Mouse (Mus musculus) cerebellum, adult 11-12 months (tissue): ENCODE results near the gene Abcd1.
"Not testable (repeated sequence)": the region's sequence is repeated elsewhere in the genome, so short reads cannot be mapped to it uniquely, and the experiment has no call there.

ENCODE experiments used
- DNase-seq: peaks from one replicate; pipeline ENCODE4 v3.0.0; 2022

Gene Abcd1

DNA sequence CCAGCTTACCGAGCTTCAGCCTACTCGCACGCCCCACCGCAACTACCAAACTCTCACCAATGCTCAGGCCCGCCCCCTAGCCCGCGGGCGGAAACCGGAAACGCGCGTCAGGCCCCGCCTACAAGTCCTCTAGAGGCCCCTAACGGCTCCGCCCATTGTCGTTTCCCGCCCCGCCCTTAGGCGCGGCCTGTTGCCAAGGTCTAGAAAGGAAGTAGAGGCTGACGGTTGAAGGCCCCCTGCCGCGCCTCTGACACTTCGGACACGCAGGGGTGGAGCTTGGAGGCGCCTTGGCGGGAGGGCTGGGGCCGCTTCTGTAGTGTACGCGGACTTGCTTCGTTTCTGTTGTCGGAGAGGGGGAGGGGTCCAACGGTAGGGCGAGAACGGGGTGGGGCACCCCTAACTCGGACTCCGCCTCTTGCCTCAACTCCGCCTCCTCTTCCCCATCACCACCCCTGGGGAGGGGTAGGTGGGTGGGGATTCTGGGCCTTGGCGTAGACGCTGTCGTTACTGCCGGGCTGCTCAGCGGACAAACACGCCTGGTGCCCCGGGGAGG, at the start of gene Abcd1, which contains the start of gene Bcap31:
Gene Abcd1, plus strand, starts transcription at position 489 of the 553 bp plus-strand sequence.
Gene Bcap31, minus strand, starts transcription at position 67 of the 553 bp plus-strand sequence.
- peak; percentile 91 for DNase-seq

DNA sequence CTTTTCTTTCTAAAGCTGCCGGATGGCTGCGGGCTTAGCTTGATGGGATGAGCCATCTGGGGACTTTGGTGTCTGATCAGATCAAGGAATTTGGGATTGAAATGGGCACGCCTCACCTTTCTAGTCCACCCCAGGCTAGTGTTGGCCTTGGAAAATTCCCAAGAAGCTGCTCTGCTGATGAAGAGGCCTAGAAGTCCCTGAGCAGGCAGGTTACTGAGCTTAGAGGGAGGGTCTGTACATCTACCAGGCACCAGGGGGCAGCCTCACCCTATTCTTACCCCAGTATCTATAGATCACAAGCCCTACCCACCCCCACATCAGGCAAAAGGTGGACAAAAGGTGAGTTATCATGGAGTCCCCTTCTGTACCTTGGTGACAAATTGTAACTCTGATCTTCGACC, 44.4 kb upstream of the Abcd1 start:
- peak; percentile 78 for DNase-seq

DNA sequence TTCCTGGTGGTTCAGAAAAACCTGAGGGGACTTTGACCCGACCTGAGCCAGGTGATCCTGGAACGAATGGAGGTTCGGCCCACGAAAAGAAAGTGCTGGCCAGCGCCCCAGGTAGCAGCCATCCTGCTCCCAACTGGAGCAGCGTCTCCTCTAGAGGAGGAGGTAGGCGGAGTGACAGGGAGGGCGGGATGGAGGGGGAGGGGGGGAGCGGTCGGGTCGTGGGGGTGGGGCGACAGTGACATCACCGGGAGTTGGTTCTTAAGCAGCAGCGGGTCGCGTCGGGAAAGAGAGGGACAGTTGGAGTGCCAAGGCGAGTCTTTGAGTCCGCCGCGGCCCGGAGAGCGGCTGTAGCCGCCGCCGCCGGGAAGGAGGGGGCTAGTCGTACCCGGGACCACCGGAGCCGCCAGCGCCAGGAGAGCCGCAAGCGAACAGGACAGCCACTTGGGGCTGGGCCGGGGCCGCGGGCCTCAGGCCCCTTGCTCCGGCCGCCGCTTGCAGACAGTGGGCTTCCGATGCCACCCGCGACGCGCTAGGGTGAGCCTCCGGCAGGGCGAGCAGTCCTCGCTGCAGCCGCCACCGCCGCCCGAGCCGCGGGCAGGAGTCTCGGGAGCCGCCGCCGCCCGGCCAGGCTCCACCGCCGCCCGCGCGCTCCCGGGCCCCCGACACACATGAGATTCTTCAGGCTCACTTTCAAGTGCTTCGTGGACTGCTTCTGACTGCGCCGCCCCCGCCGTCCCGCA, 43.3 kb upstream of the Abcd1 start, which contains the start of gene Slc6a8:
Gene Slc6a8, plus strand, starts transcription at position 272 of the 740 bp plus-strand sequence.
- peak; percentile 69 for DNase-seq

DNA sequence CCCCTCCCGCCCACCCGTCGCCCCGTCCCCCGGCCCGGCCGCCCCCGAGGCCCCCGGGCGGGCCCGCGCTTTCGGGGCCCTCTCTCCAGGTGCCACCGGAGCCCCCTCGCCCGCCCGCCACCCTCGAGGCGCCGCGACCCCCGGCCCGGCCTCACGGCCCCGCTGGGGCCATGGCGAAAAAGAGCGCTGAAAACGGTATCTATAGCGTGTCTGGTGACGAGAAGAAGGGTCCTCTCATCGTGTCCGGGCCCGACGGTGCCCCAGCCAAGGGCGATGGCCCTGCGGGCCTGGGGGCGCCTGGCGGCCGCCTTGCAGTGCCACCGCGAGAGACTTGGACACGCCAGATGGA, 42.8 kb upstream of the Abcd1 start:
- no peak for DNase-seq

DNA sequence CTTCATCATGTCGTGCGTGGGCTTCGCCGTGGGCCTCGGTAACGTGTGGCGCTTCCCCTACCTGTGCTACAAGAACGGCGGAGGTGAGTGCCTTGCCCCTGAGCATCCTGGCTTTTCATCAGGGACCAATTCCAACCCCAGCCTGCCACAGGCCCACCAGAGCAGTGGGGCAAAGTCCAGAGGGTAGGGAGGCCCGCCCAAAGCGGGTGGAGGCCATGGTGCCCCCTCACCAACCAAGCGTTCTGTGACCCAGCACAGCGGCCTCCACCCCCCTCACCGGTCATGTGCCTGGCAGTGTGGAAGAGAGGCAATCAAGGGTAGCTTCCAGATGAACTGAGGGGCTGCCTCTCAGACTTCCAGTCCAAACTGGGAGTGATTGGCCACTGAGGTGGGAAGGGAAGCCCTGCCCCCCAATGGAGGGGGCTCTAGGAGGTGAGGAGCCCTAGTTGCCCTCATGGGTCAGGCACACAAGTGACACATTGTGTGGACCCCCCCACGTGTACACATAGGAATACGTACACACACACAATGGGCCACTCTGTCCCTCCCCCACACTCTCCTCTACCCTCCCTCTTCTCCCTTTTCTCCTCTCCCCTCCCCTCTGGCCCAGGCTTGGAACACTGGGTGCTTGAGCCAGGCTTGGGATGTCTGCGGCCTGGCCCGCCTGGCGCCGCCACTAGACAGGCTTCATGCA, 42.3 kb upstream of the Abcd1 start:
- DNase-seq: peak; percentile 62

DNA sequence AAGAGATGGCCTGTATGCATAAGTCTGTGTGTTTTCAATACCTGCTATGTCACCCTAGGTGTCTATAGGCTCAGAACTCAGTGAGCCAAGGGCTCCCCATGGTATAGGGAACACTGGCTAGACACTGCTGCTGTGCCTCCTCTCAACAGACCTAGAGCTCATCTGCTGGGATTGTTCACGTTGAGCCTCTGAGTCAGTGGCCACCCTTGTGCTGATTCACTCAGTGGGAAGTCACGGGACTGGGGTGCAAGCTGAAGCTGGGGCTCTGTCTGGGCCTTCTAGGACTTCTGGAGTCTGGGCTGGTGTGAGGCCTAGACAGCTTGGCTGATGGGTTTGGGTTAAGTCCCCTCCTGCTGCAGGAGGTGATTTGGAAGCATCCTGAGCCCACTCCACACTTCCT, 41.2 kb upstream of the Abcd1 start:
- DNase-seq: no peak

DNA sequence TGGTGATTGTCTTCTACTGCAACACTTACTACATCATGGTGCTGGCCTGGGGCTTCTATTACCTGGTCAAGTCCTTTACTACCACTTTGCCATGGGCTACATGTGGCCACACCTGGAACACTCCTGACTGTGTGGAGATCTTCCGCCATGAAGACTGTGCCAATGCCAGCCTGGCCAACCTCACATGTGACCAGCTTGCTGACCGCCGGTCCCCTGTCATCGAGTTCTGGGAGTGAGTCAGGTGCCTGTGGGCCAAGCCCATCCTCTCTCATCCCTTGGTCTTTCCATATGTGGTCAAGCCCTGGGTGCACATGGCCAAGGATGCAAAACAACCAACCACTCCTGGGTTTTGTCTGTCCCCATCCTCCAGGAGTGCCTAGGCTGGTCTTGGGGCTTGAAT, 39.7 kb upstream of the Abcd1 start:
- no peak for DNase-seq

DNA sequence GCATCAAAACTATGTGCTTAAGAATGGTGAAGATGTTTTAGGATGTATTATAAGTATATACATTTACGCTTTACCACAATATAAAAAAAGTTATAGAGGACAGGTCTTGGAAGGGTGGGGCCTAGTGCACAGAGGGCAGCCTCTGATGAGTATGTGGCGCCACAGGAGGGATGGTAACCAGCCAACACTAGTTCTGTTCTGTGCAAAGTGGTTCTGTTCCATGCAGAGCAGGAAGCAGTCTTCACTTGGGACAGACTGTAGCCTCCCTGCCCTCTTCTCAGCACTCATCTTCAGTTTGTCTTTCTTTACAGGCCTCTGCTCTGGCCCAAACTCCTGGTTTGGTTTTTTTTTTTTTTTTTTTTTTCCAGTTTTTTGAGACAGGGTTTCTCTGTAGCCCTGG, 32.2 kb upstream of the Abcd1 start:
- no peak for DNase-seq

DNA sequence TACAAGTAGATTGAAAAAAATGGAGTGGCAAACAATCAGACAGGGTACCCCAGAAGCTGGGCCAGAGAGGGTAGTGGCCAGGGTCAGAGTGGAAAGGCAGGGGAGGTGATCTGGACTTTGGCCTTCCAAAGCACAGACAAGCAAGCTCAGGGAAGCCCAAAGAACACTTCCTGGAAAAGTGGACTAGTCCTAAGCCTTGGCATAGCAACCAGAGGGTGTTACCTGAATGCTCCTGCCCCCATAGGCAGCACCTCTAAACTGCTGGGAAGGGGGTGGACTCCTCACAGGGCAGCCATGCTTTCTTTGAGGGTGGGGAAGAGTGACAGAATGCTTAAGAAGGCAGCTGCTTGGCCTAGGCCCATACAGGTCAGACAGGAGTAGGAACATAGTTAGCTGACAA, 31.4 kb upstream of the Abcd1 start:
- no peak for DNase-seq

DNA sequence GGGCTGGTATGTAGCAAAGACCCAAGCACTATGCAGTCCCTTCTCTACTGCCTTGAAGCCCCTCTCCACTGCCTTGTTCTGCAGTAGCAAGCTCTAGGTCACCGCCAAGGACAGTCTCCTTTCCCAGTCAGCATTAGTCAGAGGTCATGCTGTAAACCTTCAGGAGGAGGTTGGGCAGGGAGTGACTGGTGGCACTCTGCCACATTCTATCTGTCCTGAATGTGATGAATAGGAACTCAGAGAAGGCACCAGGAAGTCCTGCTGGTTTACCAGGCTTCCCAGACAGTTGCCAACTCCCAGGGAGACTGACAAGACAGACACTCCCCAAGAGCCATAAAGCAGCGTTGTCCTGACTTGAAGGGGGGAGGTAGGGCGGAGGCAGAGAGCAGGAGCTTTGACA, 30.8 kb upstream of the Abcd1 start:
- DNase-seq: peak; percentile 57

DNA sequence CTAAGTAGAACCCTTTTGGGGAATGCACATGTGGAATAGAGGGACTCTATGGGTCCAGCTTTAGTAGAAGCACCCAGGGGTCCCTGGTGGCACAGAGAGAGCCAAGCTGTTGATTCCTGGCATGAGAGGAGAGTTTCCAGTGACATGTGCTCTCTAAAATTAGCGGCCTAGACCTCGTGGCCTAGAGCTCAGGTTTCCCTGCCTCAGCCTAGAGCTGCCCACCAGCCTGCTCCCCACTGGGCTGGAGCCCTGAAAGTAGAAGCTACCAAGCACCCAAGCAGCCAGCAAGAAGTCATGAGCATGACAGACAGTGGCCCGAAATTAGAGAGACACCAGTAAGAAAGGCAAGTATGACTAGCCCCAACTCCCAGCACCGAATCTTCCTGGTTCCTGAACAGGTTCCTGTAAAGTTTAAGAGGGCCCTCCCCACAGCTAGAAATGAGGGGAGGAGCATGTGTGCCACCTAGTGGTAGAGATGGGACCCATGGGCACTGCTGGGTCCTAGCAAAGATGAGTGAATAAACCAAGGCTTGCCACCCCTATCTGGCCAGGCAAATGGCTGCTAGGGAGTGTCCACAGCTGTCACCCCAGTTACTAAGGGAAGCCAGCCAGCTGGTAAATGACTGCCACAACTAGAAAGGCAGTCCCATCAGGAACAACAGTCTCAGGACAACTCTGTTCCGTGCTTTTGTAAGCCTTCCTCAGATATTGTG, 25.3 kb upstream of the Abcd1 start:
- DNase-seq: peak; percentile 59

DNA sequence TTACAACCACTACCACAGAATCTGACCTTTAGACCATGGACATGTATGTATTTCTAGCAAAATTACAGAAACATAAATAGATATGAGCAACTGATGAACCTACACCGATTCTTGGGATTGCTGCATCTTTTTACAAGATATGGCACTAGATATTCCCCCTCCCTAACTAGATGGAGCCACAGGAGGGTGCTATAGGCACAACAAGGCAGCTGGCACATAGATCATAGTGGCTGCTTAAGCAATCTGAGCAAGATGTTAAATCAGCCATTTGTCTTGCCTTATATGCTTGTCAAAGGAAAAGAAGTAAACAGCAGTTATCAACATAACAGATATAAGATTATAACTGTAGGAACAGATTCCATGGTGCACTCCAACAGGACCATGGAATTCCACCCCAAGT, 15.9 kb upstream of the Abcd1 start:
- DNase-seq: no peak

DNA sequence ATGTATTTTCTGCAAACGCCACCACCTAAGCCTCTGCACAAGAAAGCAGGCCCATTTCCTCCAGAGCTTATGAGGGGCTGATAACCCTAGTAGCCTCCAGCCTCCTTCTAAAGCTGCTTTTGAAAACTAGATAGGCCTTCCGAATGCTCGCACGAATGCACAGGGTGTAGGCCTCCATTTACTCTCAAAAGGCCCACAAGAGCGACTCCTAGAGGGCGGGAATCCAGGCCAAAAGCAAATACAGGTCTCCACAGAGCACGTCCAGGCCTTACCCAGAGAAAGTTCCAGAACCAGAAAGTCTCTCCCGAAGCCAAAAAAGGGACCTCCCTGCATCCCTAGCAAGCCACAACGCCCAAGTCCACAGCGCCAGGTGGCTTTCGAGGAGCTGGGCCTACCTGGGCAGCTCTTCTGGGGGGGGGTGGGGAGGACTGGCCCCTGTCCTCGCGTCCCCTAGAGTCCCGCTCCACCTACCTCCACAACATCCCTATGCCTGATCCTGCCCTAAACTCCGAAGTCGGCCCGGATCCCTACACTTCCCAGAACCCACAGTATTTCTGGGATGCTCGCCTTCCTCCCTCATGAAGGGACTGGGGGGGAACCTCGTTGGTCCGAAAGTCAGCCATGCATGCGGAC, 805 bp upstream of the Abcd1 start:
- peak; percentile 55 for DNase-seq

DNA sequence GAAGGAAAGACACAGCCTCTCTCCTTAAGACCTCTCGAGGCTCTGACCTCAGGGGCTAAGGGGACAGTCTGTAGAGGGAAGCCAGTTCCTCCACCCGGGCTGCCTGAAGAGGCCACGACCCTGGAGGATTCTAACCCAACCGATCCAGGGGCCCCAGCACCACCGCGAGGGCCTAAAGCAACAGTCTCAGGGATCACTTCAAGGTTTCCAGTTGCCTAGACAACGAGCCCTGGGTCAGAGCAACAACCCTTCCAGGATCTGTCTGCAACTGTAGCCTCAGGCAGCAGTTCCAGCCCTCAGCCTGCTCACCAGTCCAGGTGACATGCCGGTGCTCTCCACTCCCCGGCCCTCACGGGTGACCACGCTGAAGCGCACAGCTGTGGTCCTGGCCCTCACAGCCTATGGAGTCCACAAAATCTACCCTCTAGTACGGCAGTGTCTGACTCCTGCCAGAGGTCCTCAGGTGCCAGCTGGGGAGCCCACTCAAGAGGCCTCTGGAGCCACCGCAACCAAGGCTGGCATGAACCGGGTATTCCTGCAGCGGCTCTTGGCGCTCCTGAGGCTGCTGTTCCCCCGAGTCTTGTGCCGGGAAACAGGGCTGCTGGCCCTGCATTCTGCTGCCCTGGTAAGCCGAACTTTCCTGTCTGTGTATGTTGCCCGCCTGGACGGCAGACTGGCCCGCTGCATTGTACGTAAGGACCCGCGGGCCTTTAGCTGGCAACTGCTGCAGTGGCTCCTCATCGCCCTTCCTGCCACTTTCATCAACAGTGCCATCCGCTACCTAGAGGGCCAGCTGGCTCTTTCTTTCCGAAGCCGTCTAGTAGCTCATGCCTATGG, 530 bp downstream of the Abcd1 start:
- peak; percentile 44 for DNase-seq

DNA sequence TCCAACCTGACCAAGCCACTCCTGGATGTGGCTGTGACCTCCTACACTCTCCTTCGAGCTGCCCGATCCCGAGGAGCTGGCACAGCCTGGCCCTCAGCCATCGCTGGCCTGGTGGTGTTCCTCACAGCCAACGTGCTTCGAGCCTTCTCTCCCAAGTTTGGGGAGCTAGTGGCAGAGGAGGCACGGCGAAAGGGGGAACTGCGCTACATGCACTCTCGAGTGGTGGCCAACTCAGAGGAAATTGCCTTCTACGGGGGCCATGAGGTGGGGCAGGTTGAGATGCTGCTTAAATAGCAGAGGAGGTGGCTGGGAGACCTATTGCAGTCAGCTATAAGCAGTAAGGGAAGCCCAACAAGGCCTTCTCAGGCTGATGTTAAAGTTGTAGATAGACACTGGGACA, 1.3 kb downstream of the Abcd1 start:
- peak; percentile 34 for DNase-seq

DNA sequence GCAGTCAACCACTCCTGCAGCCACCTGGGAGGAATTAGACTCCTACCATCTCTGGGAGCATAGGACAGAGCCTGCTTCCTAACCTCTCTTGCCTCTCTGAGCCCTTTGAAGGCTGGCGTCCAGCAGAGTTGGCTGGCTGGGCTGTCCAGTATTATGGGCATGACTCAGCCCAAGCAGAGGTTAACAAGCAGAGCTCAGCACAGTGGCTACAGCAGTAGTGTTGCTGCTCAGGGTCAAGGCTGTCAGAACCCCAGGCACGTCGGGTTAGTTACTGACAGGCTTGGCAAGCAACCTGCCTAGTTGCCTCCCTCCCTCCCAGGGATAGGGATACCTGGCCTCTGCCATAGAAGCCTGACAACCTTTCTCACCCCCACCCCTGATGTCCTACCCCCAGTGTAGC, 1.9 kb downstream of the Abcd1 start:
- DNase-seq: peak; percentile 17

DNA sequence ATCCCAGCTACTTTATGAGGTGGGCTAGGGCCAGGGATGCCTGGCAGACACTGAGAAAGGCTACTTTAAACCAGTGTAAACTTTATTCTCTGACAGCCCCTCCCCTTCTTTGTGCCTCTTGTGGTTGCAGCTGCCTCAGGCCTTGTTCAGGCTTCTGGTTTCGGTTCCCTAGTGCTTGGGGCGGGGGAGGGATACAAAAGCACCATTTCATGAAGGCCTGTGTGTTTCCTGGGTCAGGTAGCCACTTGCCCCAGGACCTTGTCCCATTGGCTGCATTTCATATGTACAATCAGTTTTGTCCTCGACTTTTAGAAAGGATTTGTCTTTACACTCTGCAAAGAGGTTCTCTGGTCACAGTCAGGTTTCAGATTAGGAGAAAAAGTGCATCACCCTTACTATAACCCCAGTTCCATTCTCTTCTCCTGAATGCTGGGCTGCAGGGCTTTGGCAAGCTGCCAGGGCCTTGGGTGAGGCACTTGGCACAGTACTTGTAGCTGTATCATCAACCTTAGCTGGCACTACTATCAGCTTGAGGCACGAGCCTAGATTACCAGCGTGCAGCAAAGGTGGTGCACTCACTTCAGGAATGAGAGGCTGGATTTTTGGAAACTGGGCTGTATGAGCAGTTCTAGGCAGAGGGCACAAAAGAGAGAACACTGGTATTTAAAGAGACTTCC, 2.4 kb downstream of the Abcd1 start:
- DNase-seq: peak; percentile 39

DNA sequence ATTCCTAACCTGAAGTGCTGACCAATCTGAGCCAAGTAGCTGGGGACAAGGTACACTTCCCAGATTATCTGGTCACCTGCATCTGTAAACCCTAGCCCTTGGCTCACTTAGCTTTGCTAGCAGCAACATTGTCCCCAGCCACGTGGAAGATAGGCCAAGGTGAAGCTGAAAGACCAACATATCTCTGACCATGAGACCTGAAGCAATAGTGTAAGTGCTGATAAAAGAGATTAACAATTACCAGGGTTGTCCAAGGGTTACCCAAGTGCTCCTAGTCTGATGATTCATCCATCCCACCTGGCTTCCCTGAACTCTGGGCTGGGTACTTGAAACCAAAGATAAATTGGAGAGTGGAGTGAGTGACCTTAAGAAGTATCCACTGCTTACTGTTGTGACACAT, 14.5 kb downstream of the Abcd1 start:
- no peak for DNase-seq

DNA sequence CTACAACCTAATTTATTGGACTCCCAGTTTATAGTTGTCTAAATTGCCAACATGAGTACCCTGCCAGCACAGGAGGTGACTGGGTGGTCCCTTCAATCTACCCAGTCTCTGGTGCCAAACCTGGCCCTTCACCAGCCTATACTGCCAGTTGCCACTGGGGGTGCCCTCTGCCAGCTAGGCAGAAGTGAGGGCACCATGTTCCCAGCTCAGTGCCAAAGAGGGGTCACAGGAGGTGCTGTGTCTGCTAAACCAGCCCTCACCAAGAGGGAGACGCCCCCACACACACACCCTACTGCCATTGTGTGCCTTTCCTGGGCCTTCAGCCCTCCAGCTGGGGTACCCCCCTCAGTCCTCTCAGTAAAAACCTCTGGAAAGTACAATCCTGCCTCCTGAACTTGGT, 21.8 kb downstream of the Abcd1 start:
- no peak for DNase-seq

DNA sequence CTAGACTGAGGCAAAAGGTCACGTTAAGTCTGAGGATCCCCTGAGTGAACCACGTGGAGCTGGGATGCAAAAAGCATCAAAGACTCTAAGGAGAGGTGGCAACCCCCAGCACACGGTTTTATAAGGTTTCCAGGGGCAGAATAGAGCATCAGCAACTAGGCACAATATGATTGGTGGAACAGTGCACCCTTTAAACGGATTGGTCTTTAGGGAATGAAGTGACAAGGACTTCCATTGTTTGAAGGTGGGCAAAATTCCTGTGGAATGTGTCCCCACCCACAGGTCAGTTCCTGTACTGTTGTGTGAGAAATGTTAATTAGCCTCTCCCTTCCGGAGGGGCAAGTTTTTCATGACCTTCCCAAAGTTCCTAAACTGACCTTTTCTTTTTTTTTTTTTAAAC, 22.8 kb downstream of the Abcd1 start:
- DNase-seq: no peak

DNA sequence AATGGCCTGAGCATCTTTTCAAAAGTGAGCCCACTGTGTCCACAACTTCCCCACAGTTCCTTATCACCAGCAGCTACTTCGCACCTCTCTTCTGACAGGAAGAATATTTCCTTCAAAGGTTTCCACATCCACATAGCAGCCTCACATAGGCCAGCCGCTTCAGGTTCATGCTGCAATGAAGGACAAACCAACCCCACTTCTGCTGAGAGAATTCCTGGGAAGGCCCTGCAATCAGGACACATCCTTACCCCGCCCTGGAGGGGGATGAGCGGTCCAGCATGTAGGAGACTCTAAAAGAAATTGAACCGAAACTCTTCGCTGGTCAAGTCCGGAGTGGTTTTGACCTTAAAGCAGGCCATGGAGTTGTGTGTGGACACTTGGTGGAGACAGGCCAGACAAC, 23.4 kb downstream of the Abcd1 start:
- not testable (repeated sequence) for DNase-seq
